Mouse (Mus musculus): ENCODE measurements at regions not wholly inside any gene's neighbourhood (a gene's known extent, or its start where the extent isn't known, plus 50 kb on each side); places are given as distances from the start of the nearest gene placed in this dataset.
"Not testable (repeated sequence)": the region's sequence is repeated elsewhere in the genome, so short reads cannot be mapped to it uniquely, and the experiment has no call there.

GRCm38 (mm10) chr17:83035574-83035918 lies 179.5 kb upstream of the Pkdcc start:
- no peak for DNase-seq (ENCODE audit: low spot score in 2 of 2)

- DNase-seq (ENCODE audit: low spot score in 2 of 2), result no peak
Observed at GRCm38 (mm10) chr17:83039563-83039962, 175.5 kb upstream of the Pkdcc start.

DNA sequence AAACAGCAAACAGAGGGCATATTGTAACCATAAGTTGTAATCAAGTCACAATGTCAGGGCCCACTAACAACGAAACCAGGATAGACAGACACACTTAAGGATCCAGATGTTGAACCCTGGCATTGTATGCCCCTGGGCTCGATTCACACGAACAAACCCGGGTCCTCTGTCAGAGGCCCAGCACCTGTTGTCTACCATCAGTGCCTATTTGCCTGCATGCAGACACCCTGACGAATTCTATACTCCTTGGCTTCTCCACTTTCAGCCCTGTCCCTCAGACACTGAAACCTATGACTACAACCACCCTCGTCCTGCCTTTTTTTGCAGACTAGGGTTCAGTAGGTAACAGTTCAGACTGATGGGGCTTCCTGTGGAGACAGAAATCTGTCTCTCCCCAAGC lies 170.6 kb upstream of the Pkdcc start:
- DNase-seq (ENCODE audit: low spot score in 2 of 2), result no peak

DNA sequence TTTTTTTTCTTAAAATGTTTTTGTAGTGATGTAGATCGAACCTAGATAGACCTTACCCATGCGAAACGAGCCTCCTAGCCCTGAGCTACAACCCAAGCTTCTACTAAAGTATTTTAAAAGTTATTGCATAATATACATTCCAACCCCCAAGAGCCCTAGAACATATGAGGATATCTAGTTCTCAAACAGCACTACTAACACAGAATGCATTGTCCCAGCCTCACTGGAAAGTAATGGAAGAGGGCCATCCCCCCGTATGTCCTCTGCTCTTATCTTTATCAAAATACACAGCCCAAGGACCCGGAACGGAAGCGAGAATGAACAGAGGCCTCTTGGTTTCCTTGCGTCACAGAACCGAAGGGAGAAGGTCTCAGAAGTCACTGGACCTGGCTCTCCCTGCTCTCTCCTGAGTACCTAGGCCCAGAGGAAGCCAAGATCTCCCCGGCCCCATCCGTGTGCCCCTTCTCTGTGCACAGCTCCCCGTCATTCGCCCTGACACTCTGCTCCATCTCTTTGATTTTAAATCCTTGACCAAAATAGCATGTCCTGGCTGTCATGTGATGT lies 165.0 kb upstream of the Pkdcc start:
- DNase-seq (ENCODE audit: low spot score in 2 of 2), result no peak

DNA sequence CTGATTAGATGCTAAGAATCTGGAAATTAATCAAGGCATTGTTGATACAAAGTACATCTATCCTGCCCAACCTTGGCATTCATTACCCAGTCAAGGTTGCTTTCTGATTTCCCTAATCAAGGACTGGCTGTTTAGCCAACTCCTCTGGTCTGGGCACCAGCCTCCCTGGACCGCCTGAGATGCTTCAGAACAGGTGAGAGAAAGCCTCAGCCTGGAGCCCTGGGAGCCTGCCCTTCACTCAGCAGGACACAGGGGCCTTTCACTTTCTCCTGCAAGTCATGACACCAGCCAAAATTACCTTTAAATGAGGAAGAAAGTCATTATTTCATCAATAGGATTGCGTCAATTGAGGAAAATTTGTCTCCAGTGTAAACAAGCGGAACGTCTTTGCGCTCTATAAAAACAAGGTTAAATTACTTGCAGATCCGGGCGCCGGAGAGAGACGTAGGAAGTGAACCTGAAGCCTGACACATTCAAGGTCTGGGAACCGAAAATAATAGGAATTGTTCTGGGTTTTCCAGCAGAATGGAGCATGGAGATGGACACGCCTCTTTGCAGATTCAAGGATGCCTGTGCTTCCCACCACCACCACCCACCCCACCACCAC lies 164.4 kb upstream of the Pkdcc start:
- no peak for DNase-seq (ENCODE audit: low spot score in 2 of 2)

DNA sequence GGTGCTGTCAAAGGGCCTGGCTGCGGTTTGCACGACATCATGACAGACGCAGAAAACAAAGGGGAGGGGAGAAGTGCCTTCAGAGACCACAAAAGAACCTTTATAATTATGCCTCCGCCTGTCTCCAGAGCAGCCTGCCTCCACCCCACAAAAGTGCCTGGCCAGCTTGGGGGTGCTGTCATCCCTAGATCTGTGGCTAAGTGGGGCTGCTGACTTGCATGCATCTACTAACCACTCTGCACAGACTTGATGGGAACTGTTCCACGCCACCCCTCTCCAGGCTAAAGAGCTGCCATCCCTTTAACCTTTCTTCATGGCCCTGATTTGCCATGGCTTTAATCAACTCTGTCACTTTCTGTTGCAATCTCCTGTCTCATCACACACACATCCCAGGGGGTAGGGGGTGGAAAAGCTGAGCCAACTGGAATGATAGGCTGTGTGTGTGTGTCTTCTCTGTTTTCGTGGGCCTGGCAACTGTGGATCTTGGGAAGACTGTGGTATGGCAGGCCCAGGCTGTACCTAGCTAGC lies 162.4 kb upstream of the Pkdcc start:
- no peak for DNase-seq (ENCODE audit: low spot score in 2 of 2)

DNA sequence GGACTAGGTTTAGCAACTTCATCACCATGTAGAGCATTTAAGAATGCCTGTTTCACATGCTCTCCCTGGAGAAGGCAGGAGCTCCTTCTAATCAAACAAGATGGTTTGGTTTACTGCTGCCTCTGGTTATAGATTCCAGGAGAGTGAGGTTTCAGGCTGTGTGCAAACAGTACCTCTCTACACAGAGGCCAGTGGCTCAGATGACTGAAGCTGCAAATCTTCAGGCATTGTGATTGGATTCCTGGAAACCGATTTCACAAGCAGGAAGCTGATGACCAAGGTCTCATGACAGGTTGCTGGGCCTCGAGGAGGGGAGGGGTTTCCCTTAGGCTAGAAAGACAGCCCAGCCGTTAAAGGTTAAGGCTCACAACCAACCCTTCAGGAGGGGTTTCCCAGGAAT lies 157.3 kb upstream of the Pkdcc start:
- DNase-seq (ENCODE audit: low spot score in 2 of 2), result no peak

GRCm38 (mm10) chr17:83061843-83062242 lies 153.2 kb upstream of the Pkdcc start:
- no peak for DNase-seq (ENCODE audit: low spot score in 2 of 2)

GRCm38 (mm10) chr17:83063848-83064247 lies 151.2 kb upstream of the Pkdcc start:
- DNase-seq (ENCODE audit: low spot score in 2 of 2), result no peak

DNA sequence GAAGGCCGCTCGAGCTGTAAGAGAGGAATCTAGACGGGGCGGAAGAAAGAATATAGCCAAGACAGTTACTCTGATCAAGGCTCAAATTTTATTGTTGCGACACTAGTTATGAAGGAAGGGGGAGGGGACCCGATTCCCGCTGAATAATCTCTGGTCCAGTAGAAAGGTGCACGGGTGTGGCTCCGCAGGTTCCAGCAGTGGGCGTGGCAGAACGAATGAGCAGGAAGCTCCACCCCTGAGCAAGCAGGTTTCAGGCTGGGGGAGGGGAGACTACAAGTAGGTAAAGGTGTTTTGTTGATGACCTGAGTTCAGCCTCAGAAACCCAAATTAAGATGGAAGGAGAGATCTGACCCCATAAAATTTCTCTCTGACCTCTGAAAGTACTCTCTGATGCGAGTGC lies 150.7 kb upstream of the Pkdcc start:
- not testable (repeated sequence) for DNase-seq (ENCODE audit: low spot score in 2 of 2)

DNA sequence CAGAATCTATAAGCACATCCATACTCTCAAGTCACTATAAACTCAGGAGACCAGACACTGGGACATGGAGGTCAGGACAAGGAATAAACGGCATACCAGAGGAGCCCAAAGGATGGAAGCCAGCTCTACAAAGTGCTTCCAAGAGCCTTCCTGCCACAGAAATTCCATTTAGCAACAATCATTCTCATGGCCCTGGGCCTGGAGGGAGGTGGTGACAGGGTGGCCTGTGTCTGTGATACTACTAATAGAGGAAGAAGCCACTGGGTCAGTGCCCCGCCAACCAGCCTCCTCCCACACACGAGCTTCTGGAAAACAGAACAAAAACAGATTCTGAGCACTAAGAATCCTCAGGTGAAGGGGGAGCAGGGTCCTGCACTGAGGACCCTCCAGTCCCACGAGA lies 145.8 kb upstream of the Pkdcc start:
- DNase-seq (ENCODE audit: low spot score in 2 of 2), result no peak

DNA sequence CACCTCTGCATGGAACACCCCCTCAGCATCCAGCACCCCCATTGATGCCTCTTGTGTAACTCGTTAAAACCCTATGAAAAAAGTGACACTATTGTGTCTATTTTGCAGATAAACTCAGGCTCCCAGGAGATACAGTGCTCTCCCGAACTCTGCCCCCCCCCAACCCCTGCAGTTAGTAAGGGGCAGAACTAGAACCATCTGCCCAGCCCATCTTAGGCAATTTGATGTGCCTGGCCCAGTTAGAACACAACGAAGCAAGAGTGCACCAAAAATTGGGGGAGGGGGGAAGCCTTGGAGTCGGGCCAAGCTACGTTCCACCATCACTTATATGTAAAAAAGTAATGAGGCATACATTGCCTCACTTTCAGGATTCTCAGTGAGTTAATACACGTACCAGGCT lies 143.3 kb upstream of the Pkdcc start:
- DNase-seq (ENCODE audit: low spot score in 2 of 2), result no peak

DNA sequence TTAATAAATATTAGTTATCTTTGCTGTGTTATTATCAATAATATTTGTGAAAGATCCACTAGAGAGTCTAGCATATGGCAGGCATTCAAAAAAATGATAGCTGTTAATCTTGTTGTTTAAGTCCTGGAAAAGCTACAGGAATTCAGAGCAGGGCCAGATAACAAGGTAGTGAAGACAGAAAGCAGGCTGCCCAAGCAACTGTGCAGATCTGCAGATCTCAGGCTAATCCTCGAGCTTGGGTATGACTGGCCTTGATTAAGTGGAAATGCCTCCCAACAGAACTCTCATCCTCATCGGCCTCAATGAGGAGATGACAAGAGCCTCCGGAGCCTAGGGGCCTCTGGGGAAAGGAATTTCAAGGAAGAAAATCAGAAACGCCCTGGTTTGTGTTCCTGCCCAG lies 142.9 kb upstream of the Pkdcc start:
- DNase-seq (ENCODE audit: low spot score in 2 of 2), result no peak

GRCm38 (mm10) chr17:83074893-83075292 lies 140.2 kb upstream of the Pkdcc start:
- DNase-seq (ENCODE audit: low spot score in 2 of 2), result no peak

GRCm38 (mm10) chr17:83077737-83078600 lies 137.1 kb upstream of the Pkdcc start:
- DNase-seq (ENCODE audit: low spot score in 2 of 2), result no peak

DNA sequence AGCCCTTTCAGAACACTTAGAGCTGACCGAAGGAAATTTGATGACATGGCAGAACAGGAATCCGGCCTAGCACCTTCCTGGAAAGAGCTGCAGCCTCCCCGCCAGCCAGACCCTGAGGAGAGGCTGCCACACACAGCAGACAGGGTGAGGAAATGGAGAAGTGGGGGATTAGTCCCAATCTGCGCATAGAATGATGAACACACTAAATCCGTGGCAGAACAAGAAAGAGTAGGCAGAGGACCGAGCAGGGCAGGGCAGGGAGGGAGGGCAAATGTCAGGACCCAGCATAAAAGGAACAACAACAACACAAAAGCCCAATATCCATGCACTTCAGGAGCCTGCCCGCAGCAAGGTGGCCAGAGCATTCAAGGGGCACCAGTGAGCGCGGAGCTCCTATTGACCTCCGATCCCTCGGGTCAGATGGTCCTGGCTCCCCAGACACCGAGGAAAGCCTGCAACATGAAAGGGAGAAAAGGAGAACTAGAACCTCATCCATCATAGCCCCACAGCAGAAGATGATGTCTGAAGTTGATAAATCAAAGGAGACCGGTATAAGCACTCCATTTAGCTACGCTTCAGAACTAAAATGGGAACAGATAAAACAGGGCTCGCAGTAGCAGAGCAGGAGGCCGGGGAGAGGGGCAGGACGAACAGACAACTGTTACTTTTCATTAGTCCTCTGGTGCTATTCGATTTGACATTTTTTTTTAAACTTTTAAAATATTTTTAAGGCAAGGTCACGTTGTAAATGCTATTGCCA lies 136.3 kb upstream of the Pkdcc start:
- DNase-seq (ENCODE audit: low spot score in 2 of 2), result no peak

DNA sequence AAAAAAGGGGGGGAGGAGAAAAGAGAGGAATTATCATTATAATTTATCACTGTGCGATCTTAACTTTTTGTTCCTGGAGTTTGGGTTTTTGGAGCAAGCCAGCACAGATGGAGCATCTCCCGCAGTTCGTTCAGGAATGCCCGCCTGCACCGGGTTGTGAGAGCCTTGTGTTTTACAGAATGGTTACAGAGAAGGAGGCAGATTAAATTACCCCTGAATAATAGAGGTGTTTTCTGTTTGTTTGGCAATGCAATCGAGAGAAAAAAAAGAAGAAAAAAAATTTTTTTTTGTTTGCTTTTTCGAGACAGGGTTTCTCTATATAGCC lies 135.8 kb upstream of the Pkdcc start:
- DNase-seq (ENCODE audit: low spot score in 2 of 2), result no peak

- DNase-seq (ENCODE audit: low spot score in 2 of 2), result no peak
Observed at GRCm38 (mm10) chr17:83081729-83082128, 133.4 kb upstream of the Pkdcc start.

GRCm38 (mm10) chr17:83083521-83083920 lies 131.6 kb upstream of the Pkdcc start:
- no peak for DNase-seq (ENCODE audit: low spot score in 2 of 2)

DNA sequence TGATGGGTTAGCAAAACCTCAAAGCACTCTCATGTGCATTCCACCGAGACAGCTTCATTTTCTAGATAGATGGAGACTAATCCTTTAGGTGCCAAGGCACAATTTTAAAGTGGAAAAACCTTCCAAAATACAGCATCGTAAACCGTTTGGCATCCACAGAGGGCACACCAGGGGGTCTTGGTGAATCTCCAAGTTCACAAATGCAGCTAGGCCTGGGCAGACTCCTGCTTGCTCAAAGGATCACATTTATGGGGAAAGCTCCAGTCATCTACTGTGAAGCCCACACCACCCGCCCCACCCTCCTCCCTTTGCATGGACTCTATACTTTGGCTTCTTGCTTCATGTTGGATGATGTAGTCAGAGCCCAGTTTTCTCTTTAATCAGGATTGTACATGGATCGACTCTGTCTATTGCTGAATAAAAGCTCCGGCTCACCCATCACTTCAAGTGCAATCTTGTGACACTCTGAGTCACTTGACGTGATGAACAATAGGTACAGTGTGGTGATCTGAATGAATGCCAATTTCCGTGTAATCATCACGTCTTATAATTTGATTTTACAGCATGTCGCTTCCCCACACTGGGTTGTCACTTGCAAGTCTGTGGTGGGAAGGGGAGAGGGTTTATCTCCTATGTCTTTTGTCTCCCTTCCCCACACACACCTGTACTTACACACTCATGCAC lies 129.2 kb upstream of the Pkdcc start:
- no peak for DNase-seq (ENCODE audit: low spot score in 2 of 2)

- DNase-seq (ENCODE audit: low spot score in 2 of 2), result no peak
Observed at GRCm38 (mm10) chr17:83086703-83087102, 128.4 kb upstream of the Pkdcc start.

All from layer of hippocampus, postnatal 10 days (tissue).